Mouse (Mus musculus): ENCODE data around the gene Rsph1. TPM values are rescaled to one million over a fixed set of nuclear protein-coding genes. Genes with fewer than 3 reads are reported as not detected.

The Rsph1 gene
- total RNA-seq, 2 experiments from 2014 or later = 0.79 to 1.7 TPM

GRCm38 (mm10) chr17:31304895-31305775, 28.0 kb upstream of the Rsph1 start:
- peak; percentile 75 to 84 for DNase-seq

DNA sequence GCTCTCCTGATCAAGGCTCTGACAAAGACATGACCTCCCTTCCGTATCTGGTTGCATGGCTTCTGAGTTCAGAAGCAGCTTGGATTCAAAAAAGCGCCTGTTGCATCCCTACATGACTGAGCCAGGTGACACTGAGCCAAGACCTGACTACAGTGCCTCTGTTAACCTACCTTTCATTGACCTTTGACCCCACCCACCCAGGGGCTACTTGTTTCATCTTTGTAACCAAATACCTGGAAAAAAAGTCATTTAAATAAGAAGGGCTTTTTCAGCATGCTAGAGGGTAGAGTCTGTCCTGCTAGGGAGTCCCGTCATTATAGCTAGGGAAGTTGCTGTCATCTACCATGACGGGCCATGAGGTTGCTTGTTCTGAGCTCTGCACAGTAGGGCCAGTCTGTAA, 26.2 kb upstream of the Rsph1 start:
- DNase-seq = no peak

DNA sequence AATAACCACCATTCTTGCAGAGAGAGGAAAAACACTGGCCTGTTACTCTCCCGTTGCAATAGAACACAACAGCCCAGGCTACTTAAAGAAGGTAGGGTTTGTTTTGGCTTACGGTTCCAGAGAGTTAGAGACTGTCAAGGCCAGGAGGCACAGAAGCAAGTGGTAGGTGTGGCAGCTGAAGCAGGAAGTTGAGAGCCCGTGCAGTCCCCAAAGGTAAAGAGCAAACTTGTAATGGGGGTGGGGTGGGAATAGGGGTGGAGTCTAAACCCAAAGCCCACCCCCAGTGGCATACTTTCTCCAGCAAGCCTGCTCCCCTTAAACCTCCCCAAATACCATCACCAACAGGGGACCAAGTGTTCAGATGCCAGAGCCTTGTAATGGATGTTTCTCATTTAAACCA, 23.6 kb upstream of the Rsph1 start:
- DNase-seq = no peak

- no peak for DNase-seq
Observed at GRCm38 (mm10) chr17:31299981-31300380, 22.8 kb upstream of the Rsph1 start.

- DNase-seq = no peak
Observed at GRCm38 (mm10) chr17:31298419-31299209, 21.4 kb upstream of the Rsph1 start.

- DNase-seq = peak; percentile 76 to 78
Observed at GRCm38 (mm10) chr17:31297521-31297939, 20.3 kb upstream of the Rsph1 start.

DNA sequence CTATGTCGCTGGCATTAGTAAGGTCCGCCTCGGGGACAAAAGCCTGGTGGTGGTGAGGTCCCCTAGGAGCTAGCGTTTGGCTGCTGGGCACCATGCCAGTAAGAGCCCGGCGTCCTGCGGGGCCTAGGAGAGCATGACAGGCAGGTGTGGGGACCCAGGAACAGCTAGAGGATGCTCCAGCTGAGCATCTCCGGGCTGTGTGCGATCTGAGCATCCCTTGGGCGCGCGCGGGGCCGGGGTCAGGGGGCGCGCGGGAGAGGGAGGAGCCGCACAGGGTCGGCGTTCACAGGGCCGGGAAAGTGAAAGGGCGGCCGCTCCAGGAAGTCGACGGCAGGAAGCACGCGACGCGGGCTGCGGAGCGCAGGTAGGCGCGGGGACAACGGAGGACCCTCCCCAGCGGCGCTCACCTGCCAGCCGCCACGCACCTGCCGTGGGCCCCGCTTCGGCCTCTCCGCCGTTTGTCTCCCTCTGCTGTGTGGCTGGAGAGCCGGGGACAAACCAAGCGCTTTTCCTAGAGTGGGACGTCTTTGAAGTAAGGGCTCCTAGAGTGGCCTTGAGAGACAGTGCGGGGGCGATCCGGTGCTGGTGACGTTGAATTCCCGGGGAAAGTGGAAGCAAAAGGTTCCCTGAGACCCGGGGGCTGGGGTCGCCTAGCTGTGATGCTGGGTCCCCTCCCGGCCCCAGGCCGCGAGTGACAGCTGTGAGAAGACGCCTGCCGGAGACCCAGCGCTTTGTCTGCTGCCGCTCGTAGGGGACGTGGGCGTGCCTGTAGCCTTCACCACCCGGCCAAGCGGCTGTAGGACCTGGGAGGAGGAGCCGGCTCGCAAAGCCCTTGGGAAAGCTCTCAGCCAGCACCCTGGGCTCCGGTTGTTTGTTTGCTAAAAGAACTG, 19.0 kb upstream of the Rsph1 start:
- peak; percentile 87 to 90 for DNase-seq

- peak in 1 of 2 experiments; percentile 48 for DNase-seq
Observed at GRCm38 (mm10) chr17:31295215-31295891, 18.2 kb upstream of the Rsph1 start.

DNA sequence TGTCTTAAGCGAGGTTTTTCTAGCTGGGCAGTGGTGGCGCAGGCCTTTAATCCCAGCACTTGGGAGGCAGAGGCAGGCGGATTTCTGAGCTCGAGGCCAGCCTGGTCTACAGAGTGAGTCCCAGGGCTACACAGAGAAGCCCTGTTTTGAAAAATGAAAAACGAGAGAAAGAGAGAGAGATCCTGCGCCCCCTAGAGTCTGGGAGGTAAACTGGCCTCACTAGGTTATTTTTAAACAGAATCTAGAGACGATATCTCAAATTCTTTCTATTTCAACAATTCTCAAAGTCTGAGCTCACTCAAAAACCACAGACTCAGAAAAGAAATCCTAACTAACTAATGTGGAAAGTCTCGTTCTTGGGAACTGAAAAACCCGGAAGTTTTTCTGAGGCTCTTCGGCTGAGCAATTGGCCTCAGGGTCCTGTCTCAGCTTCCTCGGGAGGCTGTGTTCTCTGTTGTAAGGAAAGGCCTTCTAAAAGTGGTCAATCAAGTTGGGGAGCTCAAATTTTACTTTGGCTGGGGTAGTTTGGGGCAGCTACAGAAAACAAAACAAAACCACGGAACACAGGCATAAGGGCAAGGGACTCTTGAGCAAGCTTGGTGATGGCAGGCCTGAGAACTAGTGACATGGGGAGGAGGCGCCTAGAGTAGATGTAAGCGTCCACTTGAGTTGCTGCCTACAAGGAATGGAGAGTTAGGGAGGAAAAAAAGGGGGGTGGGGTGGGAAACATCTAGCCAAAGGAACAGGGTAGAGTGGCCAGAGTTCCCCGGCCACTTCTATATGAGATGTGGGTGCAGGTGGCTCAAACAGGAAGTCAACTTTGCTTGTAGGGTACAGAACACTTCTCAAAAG, 17.4 kb upstream of the Rsph1 start:
- DNase-seq = peak in 1 of 2 experiments; percentile 53

GRCm38 (mm10) chr17:31290859-31291258, 13.7 kb upstream of the Rsph1 start:
- DNase-seq = peak in 1 of 2 experiments; percentile 35

GRCm38 (mm10) chr17:31290311-31290710, 13.1 kb upstream of the Rsph1 start:
- no peak for DNase-seq

- no peak for DNase-seq
Observed at GRCm38 (mm10) chr17:31288999-31289726, 12.0 kb upstream of the Rsph1 start.

GRCm38 (mm10) chr17:31287216-31287615, 10.0 kb upstream of the Rsph1 start:
- DNase-seq = no peak

GRCm38 (mm10) chr17:31286492-31286891, 9.3 kb upstream of the Rsph1 start, which contains the start of gene Slc37a1:
TSS of gene Slc37a1 (plus strand) at chr17:31286792.
- no peak for DNase-seq

GRCm38 (mm10) chr17:31285867-31286266, 8.7 kb upstream of the Rsph1 start:
- no peak for DNase-seq

GRCm38 (mm10) chr17:31282687-31283053, 5.5 kb upstream of the Rsph1 start:
- DNase-seq = no peak

DNA sequence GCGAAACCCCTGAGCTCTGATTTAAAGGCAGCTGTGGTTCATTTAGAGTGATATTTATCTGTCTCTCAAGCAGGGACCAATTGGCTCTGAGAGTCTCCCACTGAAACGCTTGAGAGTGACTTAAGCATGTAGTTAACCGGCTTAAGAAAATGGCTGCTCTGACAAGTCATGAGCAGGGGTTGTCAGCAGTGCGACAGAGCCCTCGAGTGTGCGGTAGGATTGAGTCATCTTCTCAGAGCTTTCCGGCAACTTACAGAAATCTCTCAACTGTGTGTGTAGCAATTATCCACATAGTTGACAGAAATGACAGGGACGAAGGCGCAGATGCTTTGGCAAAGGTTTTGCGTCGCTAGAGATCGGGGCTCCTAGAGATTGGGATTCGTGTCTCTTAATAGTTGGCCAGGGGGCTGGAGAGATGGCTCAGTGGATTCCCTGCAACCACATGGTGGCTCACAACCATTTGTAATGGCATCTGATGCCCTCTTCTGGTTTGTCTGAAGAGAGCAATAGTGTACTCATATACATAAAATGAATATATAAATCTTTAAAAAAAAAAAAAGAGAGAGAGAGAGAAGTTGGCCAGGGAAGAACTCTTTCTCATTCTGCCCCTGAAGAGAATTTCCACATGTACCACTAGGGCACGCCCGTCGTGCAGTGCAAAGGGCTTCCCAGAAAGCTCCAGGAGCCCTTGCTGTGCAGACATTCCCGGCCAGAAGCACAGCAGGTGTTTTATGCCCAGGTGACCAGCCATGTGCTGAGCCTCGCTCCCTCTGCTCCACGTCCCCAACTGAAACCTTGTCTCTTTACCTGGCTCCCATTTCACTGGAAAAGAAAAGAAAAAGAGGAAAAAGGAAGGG, 4.9 kb upstream of the Rsph1 start:
- no peak for DNase-seq

DNA sequence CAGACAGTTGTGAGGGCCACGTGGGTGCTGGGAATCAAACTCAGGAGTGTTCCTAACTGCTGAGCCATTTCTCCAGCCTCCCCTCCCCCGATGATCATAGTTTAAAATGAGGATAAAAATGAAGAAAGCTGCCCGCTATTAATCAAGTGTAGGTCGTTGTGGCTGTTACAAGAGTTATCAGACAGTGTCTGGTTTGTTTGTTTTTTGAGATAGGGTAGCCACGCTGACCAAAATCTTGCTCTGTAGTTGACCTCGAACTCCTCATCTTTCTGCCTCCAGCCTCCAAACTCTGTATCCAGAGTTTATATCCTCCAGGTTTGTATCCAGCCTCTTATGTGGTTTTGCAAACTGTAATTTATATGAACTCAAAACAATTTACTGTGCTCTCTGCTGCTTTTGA, 3.1 kb upstream of the Rsph1 start:
- no peak for DNase-seq

- no peak for DNase-seq
Observed at GRCm38 (mm10) chr17:31279541-31279940, 2.4 kb upstream of the Rsph1 start.
